Mouse (Mus musculus): Measurements from ENCODE around the gene Tmem178b. TPM values are rescaled to one million over a fixed set of nuclear protein-coding genes. Genes with fewer than 3 reads are reported as not detected.

The Tmem178b gene
- 0.07 and 0.08 TPM in 2 replicates for polyA plus RNA-seq (2015; fragmentation: Nextera tagmentation; extraction: Ambion mirVana)

DNA sequence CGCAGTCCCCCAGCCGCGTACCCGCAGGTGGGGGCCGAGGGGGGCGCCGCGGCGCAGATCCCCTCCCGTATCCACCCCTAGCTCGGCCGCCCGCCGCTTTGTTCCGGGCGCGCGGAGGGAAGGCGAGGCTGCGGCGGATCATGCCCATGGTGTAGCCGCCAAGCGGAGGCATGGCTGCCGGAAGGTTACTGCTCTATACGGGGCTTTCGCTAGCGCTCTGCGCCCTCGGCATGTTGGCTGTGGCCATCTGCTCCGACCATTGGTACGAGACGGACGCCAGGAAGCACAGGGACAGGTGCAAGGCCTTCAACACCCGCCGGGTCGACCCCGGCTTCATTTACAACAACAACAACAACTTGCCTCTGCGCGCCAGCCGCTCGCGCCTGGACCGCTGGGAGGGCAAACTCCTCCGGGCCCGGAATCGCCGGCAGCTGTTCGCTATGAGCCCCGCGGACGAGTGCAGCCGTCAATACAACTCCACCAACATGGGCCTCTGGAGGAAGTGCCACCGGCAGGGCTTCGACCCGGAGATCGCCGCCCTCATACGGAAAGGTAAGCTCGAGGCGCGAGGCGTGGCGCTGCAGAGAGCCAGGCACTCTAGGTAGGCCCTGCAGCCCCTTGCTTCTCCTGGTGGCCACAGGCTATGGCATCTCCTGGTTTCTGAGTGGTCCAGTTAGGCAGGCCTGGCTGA, at the start of gene Tmem178b:
Gene Tmem178b, plus strand, starts transcription at position 371 of the 691 bp plus-strand sequence.
- Histone ChIP-seq H3K27me3 (ENCODE audit: insufficient read depth, low read length) (peaks cover 68% of the 10 kb centered on the region), H3K27ac (ENCODE audit: low read length) (no peak within 1 kb of the TSS), H3K9ac (replicated peaks; ENCODE audit: low read length) (peak within 1 kb of the TSS; percentile 44), H3K36me3 (ENCODE audit: insufficient read depth, low read length) (no peaks in the 10 kb centered on the region), H3K4me2 (replicated peaks; ENCODE audit: low read depth, low read length) (peak within 1 kb of the TSS; percentile 97), H3K9me3 (ENCODE audit: low read length) (no peaks in the 10 kb centered on the region), H3K4me1 (ENCODE audit: insufficient read depth, low read length) (peaks cover 29% of the 10 kb centered on the region), H3K4me3 (ENCODE audit: low read length) (peak within 1 kb of the TSS; percentile 56)
- under 1% methylated on average over 63 of the region's 63 CpGs for WGBS
- peak; percentile 29 for ATAC-seq (ENCODE audit: low FRiP score, low TSS enrichment)

DNA sequence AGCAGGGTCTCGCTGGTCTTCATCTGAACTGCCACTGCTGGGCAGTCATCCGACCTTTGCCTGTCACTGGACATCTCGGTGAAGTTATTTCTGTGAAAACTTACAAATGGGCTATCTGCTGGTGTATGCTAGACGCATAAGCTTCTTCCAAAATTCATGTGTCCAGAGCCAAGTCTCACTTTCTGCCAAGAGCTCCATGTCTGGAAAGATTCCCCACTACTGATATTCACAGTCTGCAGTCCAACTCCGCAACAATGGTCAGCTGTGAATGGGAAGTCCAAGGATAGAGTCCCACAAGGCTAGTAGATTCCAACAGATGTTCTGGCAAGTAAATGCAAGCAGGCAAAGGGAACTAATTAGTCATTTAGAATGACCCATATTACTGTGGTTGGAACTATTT, 44.3 kb upstream of the Tmem178b start:
- H3K9ac ChIP-seq (replicated peaks; ENCODE audit: low read length) = no peak overlapping the region
- no peak overlapping the region for H3K4me3 ChIP-seq (ENCODE audit: low read length)
- no peak overlapping the region for H3K27ac ChIP-seq (ENCODE audit: low read length)

DNA sequence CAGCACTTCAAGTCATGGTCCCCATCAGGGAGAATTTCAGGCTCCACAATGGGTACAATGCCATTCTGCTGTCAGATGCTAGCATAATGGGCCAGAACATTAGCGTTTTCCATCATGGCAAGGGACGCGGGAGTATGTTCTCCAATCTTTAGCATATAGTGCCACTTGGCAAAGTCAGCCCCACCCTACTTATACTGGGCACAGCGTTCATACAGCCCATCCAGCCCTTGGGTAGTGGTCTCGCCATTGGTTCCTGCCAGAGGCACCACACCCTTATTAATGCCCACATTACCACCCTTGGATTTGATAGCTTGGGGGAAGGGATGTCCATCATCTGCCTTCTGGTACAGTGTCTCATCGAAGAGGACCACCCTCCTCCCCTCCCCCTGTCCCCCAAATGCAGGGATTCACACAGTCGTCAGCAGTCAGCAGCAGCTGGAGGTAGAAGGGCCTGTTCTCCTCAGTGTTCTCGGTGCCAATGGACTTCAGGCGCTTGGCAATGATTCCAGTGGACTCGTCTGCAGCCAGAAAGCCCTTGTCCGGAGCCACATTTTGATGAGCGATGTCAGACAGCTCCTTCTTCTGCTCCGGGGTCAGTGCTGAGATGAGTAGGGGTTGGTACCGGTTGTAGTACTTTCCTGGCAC, 29.3 kb upstream of the Tmem178b start:
- no peak overlapping the region for H3K27ac ChIP-seq (ENCODE audit: low read length)
- no peaks in the 10 kb centered on the region for H3K4me1 ChIP-seq (ENCODE audit: insufficient read depth, low read length)
- no peak for ATAC-seq (ENCODE audit: low FRiP score, low TSS enrichment)
- no peak overlapping the region for H3K4me3 ChIP-seq (ENCODE audit: low read length)
- 85% methylated on average over 14 of the region's 14 CpGs for WGBS
- H3K9ac ChIP-seq (replicated peaks; ENCODE audit: low read length) = no peak overlapping the region
- H3K4me2 ChIP-seq (replicated peaks; ENCODE audit: low read depth, low read length) = no peak overlapping the region
- peaks cover 3% of the 10 kb centered on the region; the same call in 1 of the 2 replicates for H3K9me3 ChIP-seq (ENCODE audit: low read length)
- H3K36me3 ChIP-seq (ENCODE audit: insufficient read depth, low read length) = no peaks in the 10 kb centered on the region
- no peaks in the 10 kb centered on the region for H3K27me3 ChIP-seq (ENCODE audit: insufficient read depth, low read length)

More for the DNA sequence above, 44.3 kb upstream of the Tmem178b start:
- Histone ChIP-seq H3K36me3 (ENCODE audit: insufficient read depth, low read length) (no peaks in the 10 kb centered on the region), H3K4me2 (replicated peaks; ENCODE audit: low read depth, low read length) (no peak overlapping the region), H3K4me1 (ENCODE audit: insufficient read depth, low read length) (no peaks in the 10 kb centered on the region), H3K27me3 (ENCODE audit: insufficient read depth, low read length) (no peaks in the 10 kb centered on the region), H3K9me3 (ENCODE audit: low read length) (no peaks in the 10 kb centered on the region)
- no peak for ATAC-seq (ENCODE audit: low FRiP score, low TSS enrichment)
- 86% methylated on average over 5 of the region's 5 CpGs for WGBS

DNA sequence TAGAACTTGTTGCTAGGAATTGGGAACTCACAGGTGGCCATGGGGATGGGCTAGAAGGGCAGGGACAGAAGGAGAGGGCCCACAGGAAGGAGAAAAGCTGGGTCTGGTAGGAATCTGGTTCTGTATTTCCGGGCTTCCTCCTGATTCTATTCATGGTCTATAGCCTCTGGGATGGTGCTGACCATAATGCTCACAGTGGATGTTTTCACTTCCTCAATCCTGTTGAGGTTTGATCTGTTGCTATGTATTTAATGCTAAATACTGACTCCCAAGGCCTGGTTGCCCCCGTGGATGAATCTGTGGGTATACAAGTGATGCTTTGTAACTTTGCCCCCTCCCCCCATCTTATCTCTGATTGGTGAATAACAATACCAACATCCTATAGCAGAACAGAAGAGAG, 25.5 kb upstream of the Tmem178b start:
- Histone ChIP-seq H3K27ac (ENCODE audit: low read length) (no peak overlapping the region), H3K36me3 (ENCODE audit: insufficient read depth, low read length) (no peaks in the 10 kb centered on the region), H3K4me2 (replicated peaks; ENCODE audit: low read depth, low read length) (no peak overlapping the region), H3K4me3 (ENCODE audit: low read length) (no peak overlapping the region), H3K4me1 (ENCODE audit: insufficient read depth, low read length) (no peaks in the 10 kb centered on the region), H3K9ac (replicated peaks; ENCODE audit: low read length) (no peak overlapping the region), H3K27me3 (ENCODE audit: insufficient read depth, low read length) (no peaks in the 10 kb centered on the region), H3K9me3 (ENCODE audit: low read length) (peaks cover 3% of the 10 kb centered on the region; the same call in 1 of the 2 replicates)
- ATAC-seq (ENCODE audit: low FRiP score, low TSS enrichment) = no peak
- WGBS = 68% methylated on average over 2 of the region's 2 CpGs

DNA sequence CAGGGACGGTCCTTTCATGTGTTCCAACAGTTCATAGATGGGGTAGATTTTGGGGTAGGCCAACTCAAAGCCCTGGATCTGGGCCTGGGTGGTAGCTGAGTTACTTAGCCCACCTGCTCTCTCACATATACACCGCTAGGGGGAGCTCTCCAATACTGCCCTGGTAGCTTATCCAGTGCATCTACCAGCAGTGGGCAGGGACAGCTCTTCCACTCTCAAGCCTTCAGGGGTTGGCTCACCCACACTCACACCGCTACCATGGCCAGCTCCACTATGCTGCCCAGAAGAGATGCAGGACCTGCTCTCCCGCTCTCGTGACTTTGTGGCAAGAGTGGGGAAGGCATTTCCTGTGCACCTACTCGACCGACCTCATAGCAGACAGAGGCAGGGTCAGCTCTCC, 24.3 kb upstream of the Tmem178b start:
- Histone ChIP-seq H3K27ac (ENCODE audit: low read length) (no peak overlapping the region), H3K4me3 (ENCODE audit: low read length) (no peak overlapping the region), H3K9me3 (ENCODE audit: low read length) (no peaks in the 10 kb centered on the region), H3K9ac (replicated peaks; ENCODE audit: low read length) (no peak overlapping the region), H3K36me3 (ENCODE audit: insufficient read depth, low read length) (no peaks in the 10 kb centered on the region), H3K4me2 (replicated peaks; ENCODE audit: low read depth, low read length) (no peak overlapping the region), H3K27me3 (ENCODE audit: insufficient read depth, low read length) (no peaks in the 10 kb centered on the region), H3K4me1 (ENCODE audit: insufficient read depth, low read length) (no peaks in the 10 kb centered on the region)
- 42% methylated on average over 7 of the region's 7 CpGs for whole genome bisulfite sequencing
- ATAC-seq (ENCODE audit: low FRiP score, low TSS enrichment) = peak; percentile 42; the same call in 1 of the 2 replicates

DNA sequence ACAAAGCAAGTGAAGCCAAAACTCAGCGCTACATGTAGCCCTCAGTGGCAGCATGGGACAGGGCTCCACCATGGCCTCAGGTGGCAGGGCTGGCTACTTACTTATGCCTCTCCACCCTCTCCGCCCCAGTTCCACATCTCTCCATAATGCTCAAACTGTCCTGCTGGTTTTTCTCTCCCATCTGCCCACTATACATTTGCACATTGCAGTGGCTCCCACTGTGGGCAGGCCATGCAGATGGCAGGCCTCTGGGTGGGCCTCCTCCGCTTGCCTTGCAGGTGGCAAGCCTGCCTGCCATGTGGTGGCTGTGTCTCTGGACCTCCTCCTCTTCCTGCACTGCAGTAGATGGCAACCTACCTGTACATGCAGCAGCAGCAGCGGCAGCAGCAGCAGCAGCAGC, 23.4 kb upstream of the Tmem178b start:
- H3K36me3 ChIP-seq (ENCODE audit: insufficient read depth, low read length) = no peaks in the 10 kb centered on the region
- H3K9me3 ChIP-seq (ENCODE audit: low read length) = no peaks in the 10 kb centered on the region
- 91% methylated on average over 4 of the region's 4 CpGs for WGBS
- no peaks in the 10 kb centered on the region for H3K27me3 ChIP-seq (ENCODE audit: insufficient read depth, low read length)
- ATAC-seq (ENCODE audit: low FRiP score, low TSS enrichment) = no peak
- no peak overlapping the region for H3K9ac ChIP-seq (replicated peaks; ENCODE audit: low read length)
- H3K27ac ChIP-seq (ENCODE audit: low read length) = no peak overlapping the region
- no peak overlapping the region for H3K4me2 ChIP-seq (replicated peaks; ENCODE audit: low read depth, low read length)
- no peak overlapping the region for H3K4me3 ChIP-seq (ENCODE audit: low read length)
- no peaks in the 10 kb centered on the region for H3K4me1 ChIP-seq (ENCODE audit: insufficient read depth, low read length)

DNA sequence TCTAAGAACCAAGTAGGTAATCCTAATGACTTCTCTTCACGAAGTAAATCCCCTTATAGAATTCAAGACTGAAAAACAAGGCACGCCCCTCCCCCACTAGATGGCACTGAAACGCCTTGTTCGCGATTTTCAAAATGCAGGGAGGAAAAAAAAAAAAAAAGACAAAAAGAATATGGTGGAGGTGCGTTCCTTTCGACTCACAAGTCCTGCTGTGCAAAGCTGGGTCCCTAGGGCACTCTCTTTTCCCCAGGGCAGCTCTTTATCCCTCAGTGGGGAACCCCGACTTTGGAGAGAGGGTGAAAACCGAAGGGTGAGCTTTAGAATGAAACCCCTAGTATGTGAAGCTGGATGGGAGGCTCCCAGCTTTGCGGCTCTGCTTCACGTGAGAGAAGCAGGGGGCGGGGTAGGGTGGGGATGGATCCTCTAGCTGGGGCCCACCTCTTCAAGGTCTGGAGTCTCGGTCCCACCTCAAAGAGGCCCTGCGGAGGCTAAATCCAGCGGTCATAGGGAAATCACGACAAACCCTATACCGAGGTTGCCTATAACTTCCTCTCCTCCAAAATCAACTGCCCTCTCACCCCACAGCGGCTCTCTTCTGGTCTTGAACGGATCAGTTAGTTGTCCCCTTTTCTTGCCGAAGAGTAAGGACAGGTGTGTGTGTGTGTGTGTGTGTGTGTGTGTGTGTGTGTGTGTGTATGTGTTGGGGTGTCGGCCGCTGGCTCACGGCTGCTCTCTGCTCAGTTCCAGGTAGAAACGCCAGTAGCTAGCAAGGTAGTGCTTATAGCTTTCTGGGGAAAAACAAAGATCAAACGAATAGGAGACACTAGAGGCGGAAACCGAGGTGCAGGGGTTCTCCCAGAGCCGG, 2.6 kb upstream of the Tmem178b start:
- H3K4me2 ChIP-seq (replicated peaks; ENCODE audit: low read depth, low read length) = peak overlapping the region; percentile 97
- ATAC-seq (ENCODE audit: low FRiP score, low TSS enrichment) = peak; percentile 26; the same call in 1 of the 2 replicates
- 0 out of 2 replicates have a peak overlapping the region, but pooled peaks have one; percentile 26 for H3K9ac ChIP-seq (replicated peaks; ENCODE audit: low read length)
- peaks cover 67% of the 10 kb centered on the region for H3K27me3 ChIP-seq (ENCODE audit: insufficient read depth, low read length)
- no peaks in the 10 kb centered on the region for H3K9me3 ChIP-seq (ENCODE audit: low read length)
- H3K4me1 ChIP-seq (ENCODE audit: insufficient read depth, low read length) = peaks cover 29% of the 10 kb centered on the region
- no peak overlapping the region for H3K27ac ChIP-seq (ENCODE audit: low read length)
- H3K36me3 ChIP-seq (ENCODE audit: insufficient read depth, low read length) = no peaks in the 10 kb centered on the region
- H3K4me3 ChIP-seq (ENCODE audit: low read length) = peak overlapping the region; percentile 56
- 1% methylated on average over 28 of the region's 28 CpGs for WGBS

DNA sequence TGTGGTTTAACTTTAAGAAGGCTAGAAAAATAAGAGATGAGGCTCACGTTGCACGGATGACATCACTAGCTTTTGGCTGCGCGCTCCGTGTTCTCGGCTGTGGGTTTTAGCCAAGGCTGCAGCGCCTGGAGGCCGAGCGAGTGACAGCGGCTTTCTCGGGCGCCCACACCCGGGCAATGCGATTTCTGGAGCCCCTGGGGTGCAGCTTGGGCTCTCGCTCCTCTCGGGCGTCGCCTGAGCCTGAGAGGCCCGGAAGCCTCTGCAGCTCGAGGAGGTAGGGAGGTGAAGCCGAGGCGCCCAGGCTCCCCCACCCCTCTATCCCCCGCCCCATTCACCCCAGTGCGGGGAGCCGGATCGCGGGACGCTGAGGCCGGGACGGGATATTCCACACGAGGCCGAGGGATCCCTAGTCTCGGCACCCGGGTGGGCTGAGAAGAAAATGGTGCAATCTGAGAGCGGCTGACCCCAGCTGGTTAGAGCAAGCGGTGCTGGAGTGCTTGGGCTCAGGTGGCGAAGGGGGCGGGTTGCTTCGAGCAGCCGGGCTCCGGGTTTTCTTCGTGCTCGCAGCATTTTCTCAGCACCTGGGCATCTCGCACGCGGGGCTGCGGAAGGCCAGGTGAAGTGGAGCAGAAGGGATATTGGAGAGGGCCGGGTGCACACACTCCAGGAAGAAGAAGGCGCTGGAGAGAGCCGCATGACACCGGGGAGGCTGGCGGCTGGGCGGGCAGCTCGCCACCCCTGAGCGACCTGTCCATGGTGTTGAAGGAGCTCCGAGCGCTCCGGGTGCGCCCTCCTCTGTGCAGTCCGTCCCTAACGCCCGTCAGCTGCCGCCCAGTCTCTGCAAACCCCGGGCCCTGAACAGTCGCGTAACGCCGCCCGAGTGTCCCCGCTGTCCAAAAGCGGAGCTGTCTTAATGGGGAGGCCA, 1.4 kb upstream of the Tmem178b start:
- peaks cover 68% of the 10 kb centered on the region for H3K27me3 ChIP-seq (ENCODE audit: insufficient read depth, low read length)

More for the DNA sequence above, 1.4 kb upstream of the Tmem178b start:
- Histone ChIP-seq H3K9ac (replicated peaks; ENCODE audit: low read length) (peak overlapping the region; percentile 16; the same call in 1 of the 2 replicates), H3K4me3 (ENCODE audit: low read length) (peak overlapping the region; percentile 56), H3K27ac (ENCODE audit: low read length) (no peak overlapping the region), H3K4me2 (replicated peaks; ENCODE audit: low read depth, low read length) (peak overlapping the region; percentile 97), H3K9me3 (ENCODE audit: low read length) (no peaks in the 10 kb centered on the region), H3K4me1 (ENCODE audit: insufficient read depth, low read length) (peaks cover 29% of the 10 kb centered on the region), H3K36me3 (ENCODE audit: insufficient read depth, low read length) (no peaks in the 10 kb centered on the region)
- under 1% methylated on average over 71 of the region's 71 CpGs for WGBS
- ATAC-seq (ENCODE audit: low FRiP score, low TSS enrichment) = peak; percentile 86
